Mouse (Mus musculus): ENCODE measurements at regions not wholly inside any gene's neighbourhood (a gene's known extent, or its start where the extent isn't known, plus 50 kb on each side); places are given as distances from the start of the nearest gene placed in this dataset.

DNA sequence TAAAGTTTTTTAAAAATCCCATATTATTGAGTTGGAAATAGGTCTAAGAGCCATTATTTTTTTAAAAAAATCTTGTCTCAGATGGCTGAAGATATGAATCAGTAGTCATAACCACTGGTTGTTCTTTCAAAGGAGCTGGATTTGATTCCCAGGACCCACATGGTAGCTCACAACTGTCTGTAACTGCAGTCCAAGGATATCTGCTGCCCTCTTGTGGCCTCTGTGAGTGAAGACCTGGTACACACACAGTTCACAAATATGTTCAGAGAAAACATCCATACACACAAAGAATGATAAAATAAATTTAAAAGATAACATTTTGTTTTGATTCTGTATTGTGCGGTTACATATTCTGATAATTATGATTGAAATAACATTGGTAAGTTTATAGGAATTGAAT lies 263.2 kb upstream of the Zwint start:
- TF ChIP-seq CTCF (IDR thresholded peaks at IDR 0.05; ENCODE audit: insufficient read depth, low read depth, low read length), result no peak
- no peak for TF ChIP-seq POLR2A (IDR thresholded peaks at IDR 0.05; ENCODE audit: insufficient read depth, low read depth, low read length)
